Mouse (Mus musculus): ENCODE measurements around the gene Hist1h3c.

GRCm38 (mm10) chr13:23759251-23759771 lies 13.9 kb upstream of the Hist1h3c start:
- TF ChIP-seq GATA1 (IDR thresholded peaks at IDR 0.05; ENCODE audit: low read length) (no peak), TAL1 (IDR thresholded peaks at IDR 0.05; ENCODE audit: low read length) (no peak)

Measured in erythroblast, embryonic 14.5 days (primary cell).